Mouse (Mus musculus): ENCODE results near the gene Wsb1.

DNA sequence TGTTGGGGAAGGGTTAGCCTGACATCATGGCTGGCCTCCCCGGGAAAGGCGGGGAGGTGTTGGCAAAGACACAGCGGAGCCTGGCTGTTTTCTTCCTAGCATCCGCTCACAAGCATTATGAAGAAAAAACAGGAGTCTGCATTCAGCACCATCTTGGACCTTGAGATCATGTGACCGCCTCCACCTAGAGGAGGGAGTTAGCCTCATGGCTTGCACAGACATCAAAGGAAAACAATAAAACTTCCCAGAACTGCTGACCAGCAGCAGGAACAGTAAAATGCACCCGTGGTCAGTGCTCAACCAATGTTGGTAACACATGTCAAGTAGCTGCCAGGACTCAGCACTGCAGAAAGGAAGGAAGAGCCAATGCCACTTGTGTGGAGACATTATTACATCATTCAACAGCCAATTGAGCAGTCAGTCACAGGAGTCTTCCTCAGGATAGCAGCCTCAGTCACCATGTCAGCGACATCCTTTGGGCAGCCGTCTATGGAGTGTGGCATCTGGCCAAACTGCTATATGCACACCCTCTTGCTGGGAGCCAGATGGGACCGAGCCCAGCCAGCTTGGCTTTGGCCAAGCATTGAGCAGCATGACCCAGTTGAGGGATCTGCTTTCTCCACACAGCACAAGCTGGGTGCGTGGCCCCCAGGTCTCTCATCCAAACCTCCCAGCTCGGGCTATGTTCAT, 24.8 kb downstream of the Wsb1 start:
- TF ChIP-seq CTCF (IDR thresholded peaks at IDR 0.05; ENCODE audit: control insufficient read depth, insufficient read depth, low read length) (no peak), POLR2A (IDR thresholded peaks at IDR 0.05; ENCODE audit: borderline replicate concordance, control insufficient read depth, low read depth, low read length) (no peak)

Data from bone marrow, adult 2 months (tissue).